Mouse (Mus musculus) hindbrain, embryonic 11.5 days (tissue): ENCODE results near the gene 4933405O20Rik. TPM values are rescaled to one million over a fixed set of nuclear protein-coding genes. Genes with fewer than 3 reads are reported as not detected.

ENCODE experiments used
- ATAC-seq: fragments of 200-750 bp; cut with Nextera tagmentation; 2 replicates; pipeline ENCODE4 v1.8.0; 2017; ENCODE audit warnings: mild to moderate bottlenecking, moderate TSS enrichment, moderate library complexity; ENCODE audit not compliant: low FRiP score
- DNase-seq: peaks from one replicate; pipeline ENCODE4 v3.0.0-alpha.2; 2015; ENCODE audit warnings: low spot score
- H3K27ac ChIP-seq: fragments of 300-500 bp; sonication (generic); 2 replicates; pipeline ENCODE4 v1.5.1; 2014; ENCODE audit warnings: mild to moderate bottlenecking, low read depth, low read length
- H3K27me3 ChIP-seq: fragments of 300-500 bp; sonication (generic); 2 replicates; pipeline ENCODE4 v1.6.1; 2014; ENCODE audit warnings: mild to moderate bottlenecking, low read length, moderate library complexity, mixed read lengths; ENCODE audit not compliant: control insufficient read depth, insufficient read depth
- H3K36me3 ChIP-seq: fragments of 300-500 bp; sonication (generic); 2 replicates; pipeline ENCODE4 v1.6.1; 2014; ENCODE audit warnings: mild to moderate bottlenecking, low read length, moderate library complexity, mixed read lengths; ENCODE audit not compliant: control insufficient read depth, insufficient read depth
- H3K4me1 ChIP-seq: fragments of 300-500 bp; sonication (generic); replicated peaks from 2 replicates; pipeline ENCODE4 v1.6.1; 2014; ENCODE audit warnings: low read length, mixed read lengths; ENCODE audit not compliant: control insufficient read depth, insufficient read depth
- H3K4me2 ChIP-seq: fragments of 300-500 bp; sonication (generic); replicated peaks from 2 replicates; pipeline ENCODE4 v1.6.1; 2014; ENCODE audit warnings: mild to moderate bottlenecking, low read depth, low read length
- H3K4me3 ChIP-seq: fragments of 300-500 bp; sonication (generic); 2 replicates; pipeline ENCODE4 v1.5.1; 2014; ENCODE audit warnings: low read depth, low read length
- H3K9ac ChIP-seq: fragments of 300-500 bp; sonication (generic); 2 replicates; pipeline ENCODE4 v1.6.1; 2014; ENCODE audit warnings: low read depth, low read length
- H3K9me3 ChIP-seq: fragments of 300-500 bp; sonication (generic); 2 replicates; pipeline ENCODE4 v1.6.1; 2016; ENCODE audit warnings: low read length; ENCODE audit not compliant: control insufficient read depth
- WGBS: fragments of 180-500 bp; shearing (Covaris S2); extraction: QIAGEN DNeasy Blood & Tissue Kit; methylation state at CpG from one replicate; pipeline ENCODE4 v1.1.7; 2014; 5-methylcytosine and 5-hydroxymethylcytosine counted together
- polyA plus RNA-seq: library from polyadenylated mRNA; unstranded; fragments of >200 nt; fragmentation: Nextera tagmentation; extraction: Ambion mirVana; gene quantifications from 2 replicates; pipeline ENCODE4 v1.2.1, GENCODE M21; 2014

Gene 4933405O20Rik
- not detected in 2 replicates for polyA plus RNA-seq

- no peaks in the 10 kb centered on the region for H3K4me1 ChIP-seq
- no peak within 1 kb of the TSS for H3K4me2 ChIP-seq
- DNase-seq: no peak
- ATAC-seq: no peak
- H3K36me3 ChIP-seq: no peaks in the 10 kb centered on the region
- no peaks in the 10 kb centered on the region for H3K9me3 ChIP-seq
- H3K27me3 ChIP-seq: no peaks in the 10 kb centered on the region
- H3K4me3 ChIP-seq: no peak within 1 kb of the TSS
- 85% methylated on average over 3 of the region's 3 CpGs for WGBS
- no peak within 1 kb of the TSS for H3K9ac ChIP-seq
- no peak within 1 kb of the TSS for H3K27ac ChIP-seq
These were observed at the start of gene 4933405O20Rik for GRCm38 (mm10) chr7:50598890-50599289. TSS of gene 4933405O20Rik (plus strand) at chr7:50599190.

GRCm38 (mm10) chr7:50549572-50549971, 49.4 kb upstream of the 4933405O20Rik start:
- no peak for DNase-seq
- 77% methylated on average over 3 of the region's 3 CpGs for WGBS
- Histone ChIP-seq H3K9ac (no peak overlapping the region), H3K36me3 (no peaks in the 10 kb centered on the region), H3K4me3 (no peak overlapping the region), H3K9me3 (no peaks in the 10 kb centered on the region), H3K27me3 (no peaks in the 10 kb centered on the region), H3K4me2 (no peak overlapping the region), H3K27ac (no peak overlapping the region), H3K4me1 (no peaks in the 10 kb centered on the region)
- no peak for ATAC-seq

GRCm38 (mm10) chr7:50551426-50551825, 47.6 kb upstream of the 4933405O20Rik start:
- H3K4me3 ChIP-seq: no peak overlapping the region
- WGBS: 71% methylated on average over 4 of the region's 4 CpGs
- no peak overlapping the region for H3K4me2 ChIP-seq
- H3K27me3 ChIP-seq: no peaks in the 10 kb centered on the region
- H3K36me3 ChIP-seq: no peaks in the 10 kb centered on the region
- no peak for ATAC-seq
- no peak for DNase-seq
- no peak overlapping the region for H3K27ac ChIP-seq
- H3K9ac ChIP-seq: no peak overlapping the region
- H3K9me3 ChIP-seq: no peaks in the 10 kb centered on the region
- H3K4me1 ChIP-seq: no peaks in the 10 kb centered on the region

GRCm38 (mm10) chr7:50562708-50563107, 36.3 kb upstream of the 4933405O20Rik start:
- no peak overlapping the region for H3K4me3 ChIP-seq
- DNase-seq (no peak), ATAC-seq (no peak)
- no peaks in the 10 kb centered on the region for H3K9me3 ChIP-seq
- H3K27ac ChIP-seq: no peak overlapping the region
- H3K4me2 ChIP-seq: no peak overlapping the region
- no peaks in the 10 kb centered on the region for H3K36me3 ChIP-seq
- no peak overlapping the region for H3K9ac ChIP-seq
- H3K4me1 ChIP-seq: no peaks in the 10 kb centered on the region
- 85% methylated on average over 3 of the region's 3 CpGs for WGBS
- H3K27me3 ChIP-seq: no peaks in the 10 kb centered on the region

GRCm38 (mm10) chr7:50573841-50574240, 25.1 kb upstream of the 4933405O20Rik start:
- Histone ChIP-seq H3K27ac (no peak overlapping the region), H3K4me1 (no peaks in the 10 kb centered on the region), H3K4me2 (no peak overlapping the region), H3K36me3 (no peaks in the 10 kb centered on the region), H3K4me3 (no peak overlapping the region), H3K9me3 (no peaks in the 10 kb centered on the region), H3K9ac (no peak overlapping the region), H3K27me3 (no peaks in the 10 kb centered on the region)
- no peak for DNase-seq
- WGBS: 69% methylated on average over 7 of the region's 7 CpGs
- ATAC-seq: no peak

- ATAC-seq: no peak
- DNase-seq: no peak
These were observed 10.2 kb upstream of the 4933405O20Rik start for GRCm38 (mm10) chr7:50588642-50589424.

GRCm38 (mm10) chr7:50614101-50614500, 15.1 kb downstream of the 4933405O20Rik start:
- Histone ChIP-seq H3K27ac (no peak overlapping the region), H3K4me2 (no peak overlapping the region), H3K9ac (no peak overlapping the region), H3K9me3 (no peaks in the 10 kb centered on the region), H3K36me3 (no peaks in the 10 kb centered on the region), H3K4me3 (no peak overlapping the region), H3K4me1 (no peaks in the 10 kb centered on the region), H3K27me3 (no peaks in the 10 kb centered on the region)
- ATAC-seq (no peak), DNase-seq (no peak)
- WGBS: 89% methylated on average over 2 of the region's 2 CpGs

More at GRCm38 (mm10) chr7:50588642-50589424, 10.2 kb upstream of the 4933405O20Rik start:
- H3K36me3 ChIP-seq: no peaks in the 10 kb centered on the region
- no peaks in the 10 kb centered on the region for H3K27me3 ChIP-seq
- H3K4me2 ChIP-seq: no peak overlapping the region
- no peak overlapping the region for H3K4me3 ChIP-seq
- H3K9me3 ChIP-seq: no peaks in the 10 kb centered on the region
- H3K27ac ChIP-seq: no peak overlapping the region
- 73% methylated on average over 8 of the region's 8 CpGs for WGBS
- H3K4me1 ChIP-seq: no peaks in the 10 kb centered on the region
- H3K9ac ChIP-seq: no peak overlapping the region

- Histone ChIP-seq H3K9ac (no peak overlapping the region), H3K4me1 (no peaks in the 10 kb centered on the region), H3K4me3 (no peak overlapping the region), H3K4me2 (no peak overlapping the region), H3K36me3 (no peaks in the 10 kb centered on the region), H3K27ac (no peak overlapping the region), H3K27me3 (no peaks in the 10 kb centered on the region), H3K9me3 (no peaks in the 10 kb centered on the region)
- DNase-seq (no peak), ATAC-seq (no peak)
- 82% methylated on average over 3 of the region's 3 CpGs for WGBS
These were observed 30.2 kb downstream of the 4933405O20Rik start for GRCm38 (mm10) chr7:50629186-50629585.

GRCm38 (mm10) chr7:50633147-50633546, 34.2 kb downstream of the 4933405O20Rik start:
- ATAC-seq: no peak
- H3K27me3 ChIP-seq: no peaks in the 10 kb centered on the region
- WGBS: 71% methylated on average over 2 of the region's 2 CpGs
- no peak overlapping the region for H3K4me2 ChIP-seq
- no peaks in the 10 kb centered on the region for H3K9me3 ChIP-seq
- H3K27ac ChIP-seq: no peak overlapping the region
- no peak overlapping the region for H3K9ac ChIP-seq
- no peak overlapping the region for H3K4me3 ChIP-seq
- no peaks in the 10 kb centered on the region for H3K4me1 ChIP-seq
- H3K36me3 ChIP-seq: no peaks in the 10 kb centered on the region
- DNase-seq: no peak
